Mouse (Mus musculus): ENCODE measurements around the gene Srrd. TPM values are rescaled to one million over a fixed set of nuclear protein-coding genes. Genes with fewer than 3 reads are reported as not detected.

Srrd gene
- polyA plus RNA-seq, 1 experiment from 2014 or later, result 24.5 TPM

GRCm38 (mm10) chr5:112293800-112294199 lies 49.0 kb downstream of the Srrd start:
- H3K27ac ChIP-seq (ENCODE audit: low read depth, low read length), result no peak overlapping the region
- peaks cover 19% of the 10 kb centered on the region; the same call in 1 of the 2 replicates for H3K4me1 ChIP-seq (ENCODE audit: control insufficient read depth, insufficient read depth, low read length)
- H3K4me2 ChIP-seq, result no peak overlapping the region
- H3K9me3 ChIP-seq (replicated peaks; ENCODE audit: control insufficient read depth, low read length), result no peaks in the 10 kb centered on the region
- no peaks in the 10 kb centered on the region for H3K36me3 ChIP-seq (ENCODE audit: control insufficient read depth, insufficient read depth, low read length)
- no peak overlapping the region for H3K9ac ChIP-seq (ENCODE audit: low read depth, low read length)
- H3K27me3 ChIP-seq (ENCODE audit: control insufficient read depth, insufficient read depth, low read length), result no peaks in the 10 kb centered on the region
- H3K4me3 ChIP-seq (ENCODE audit: low read depth, low read length), result no peak overlapping the region
- ATAC-seq (replicated peaks; ENCODE audit: insufficient number of reproducible peaks, low FRiP score, low TSS enrichment), result no peak
- WGBS (ENCODE audit: insufficient replicate concordance), result 58% methylated on average over 2 of the region's 2 CpGs

- Histone ChIP-seq H3K36me3 (ENCODE audit: control insufficient read depth, insufficient read depth, low read length) (no peaks in the 10 kb centered on the region), H3K9me3 (replicated peaks; ENCODE audit: control insufficient read depth, low read length) (no peaks in the 10 kb centered on the region), H3K4me2 (no peak overlapping the region), H3K4me1 (ENCODE audit: control insufficient read depth, insufficient read depth, low read length) (peaks cover 29% of the 10 kb centered on the region; the same call in 1 of the 2 replicates), H3K9ac (ENCODE audit: low read depth, low read length) (no peak overlapping the region), H3K27ac (ENCODE audit: low read depth, low read length) (no peak overlapping the region), H3K27me3 (ENCODE audit: control insufficient read depth, insufficient read depth, low read length) (no peaks in the 10 kb centered on the region), H3K4me3 (ENCODE audit: low read depth, low read length) (no peak overlapping the region)
- ATAC-seq (replicated peaks; ENCODE audit: insufficient number of reproducible peaks, low FRiP score, low TSS enrichment), result no peak
- WGBS (ENCODE audit: insufficient replicate concordance), result 76% methylated on average over 16 of the region's 17 CpGs
Observed at GRCm38 (mm10) chr5:112292343-112292980, 50.4 kb downstream of the Srrd start.

DNA sequence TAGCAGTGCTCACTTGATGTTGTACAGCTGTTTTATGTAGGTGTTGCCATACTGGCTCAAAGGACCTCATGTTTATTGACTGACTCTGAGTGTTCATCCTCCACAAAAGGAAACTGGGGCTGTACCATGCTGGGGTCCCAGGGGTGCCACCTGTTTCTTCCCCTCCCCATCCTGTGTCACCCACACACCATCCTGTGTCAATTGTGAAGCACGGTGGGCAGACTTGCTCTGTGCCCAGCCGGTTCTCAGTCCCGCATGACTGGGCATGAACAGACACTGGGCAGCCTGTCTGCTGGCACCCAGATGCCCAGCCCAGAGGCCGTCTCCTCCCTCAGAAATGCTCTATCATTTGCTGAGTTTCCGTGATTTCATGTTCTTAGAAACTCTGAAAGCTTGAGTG lies 51.0 kb downstream of the Srrd start:
- Histone ChIP-seq H3K4me1 (ENCODE audit: control insufficient read depth, insufficient read depth, low read length) (peaks cover 27% of the 10 kb centered on the region; the same call in 1 of the 2 replicates), H3K9me3 (replicated peaks; ENCODE audit: control insufficient read depth, low read length) (no peaks in the 10 kb centered on the region), H3K27ac (ENCODE audit: low read depth, low read length) (no peak overlapping the region), H3K27me3 (ENCODE audit: control insufficient read depth, insufficient read depth, low read length) (no peaks in the 10 kb centered on the region), H3K4me2 (no peak overlapping the region), H3K4me3 (ENCODE audit: low read depth, low read length) (no peak overlapping the region), H3K36me3 (ENCODE audit: control insufficient read depth, insufficient read depth, low read length) (no peaks in the 10 kb centered on the region), H3K9ac (ENCODE audit: low read depth, low read length) (no peak overlapping the region)
- WGBS (ENCODE audit: insufficient replicate concordance), result 91% methylated on average over 5 of the region's 5 CpGs
- ATAC-seq (replicated peaks; ENCODE audit: insufficient number of reproducible peaks, low FRiP score, low TSS enrichment), result no peak

GRCm38 (mm10) chr5:112290536-112290880 lies 52.3 kb downstream of the Srrd start:
- Histone ChIP-seq H3K4me2 (no peak overlapping the region), H3K4me1 (ENCODE audit: control insufficient read depth, insufficient read depth, low read length) (peaks cover 22% of the 10 kb centered on the region; the same call in 1 of the 2 replicates), H3K27me3 (ENCODE audit: control insufficient read depth, insufficient read depth, low read length) (no peaks in the 10 kb centered on the region), H3K9me3 (replicated peaks; ENCODE audit: control insufficient read depth, low read length) (no peaks in the 10 kb centered on the region), H3K9ac (ENCODE audit: low read depth, low read length) (no peak overlapping the region), H3K27ac (ENCODE audit: low read depth, low read length) (no peak overlapping the region), H3K4me3 (ENCODE audit: low read depth, low read length) (no peak overlapping the region), H3K36me3 (ENCODE audit: control insufficient read depth, insufficient read depth, low read length) (no peaks in the 10 kb centered on the region)
- WGBS (ENCODE audit: insufficient replicate concordance), result 86% methylated on average over 8 of the region's 8 CpGs
- ATAC-seq (replicated peaks; ENCODE audit: insufficient number of reproducible peaks, low FRiP score, low TSS enrichment), result no peak

DNA sequence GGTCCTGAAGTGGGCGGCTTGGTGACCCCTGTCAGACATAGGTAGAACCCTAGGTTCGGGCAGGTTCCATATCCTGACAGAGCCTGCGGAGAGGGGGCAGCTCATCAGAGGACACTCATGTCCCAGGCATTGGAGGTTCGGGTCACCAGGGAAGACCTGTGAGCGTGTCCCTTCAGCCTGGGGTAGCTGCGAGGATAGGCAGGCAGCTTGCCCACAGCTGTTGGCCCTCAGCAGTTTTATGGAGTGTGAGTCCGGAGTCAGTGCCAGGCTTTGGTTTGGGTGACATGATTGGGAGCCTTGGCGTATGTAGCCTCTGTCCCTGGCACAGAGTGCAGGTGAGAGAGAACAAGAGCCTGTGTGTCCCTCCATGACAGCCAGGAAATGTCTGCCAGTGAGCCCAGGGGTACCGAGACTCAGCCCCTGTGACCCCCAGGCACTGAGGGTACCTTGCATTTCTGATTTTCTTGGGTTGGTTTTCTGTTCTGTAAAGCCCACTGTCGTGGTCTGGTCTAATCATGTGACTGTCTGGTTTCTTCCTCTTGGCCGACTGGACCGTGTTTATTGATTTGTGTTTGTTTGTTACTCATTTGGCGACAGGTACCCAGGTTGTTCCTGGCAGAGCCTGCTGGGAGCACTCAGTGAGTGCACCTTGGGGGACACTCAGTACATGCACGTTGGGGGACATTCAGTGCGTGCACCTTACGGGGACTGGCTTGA lies 52.9 kb downstream of the Srrd start:
- Histone ChIP-seq H3K9ac (ENCODE audit: low read depth, low read length) (no peak overlapping the region), H3K9me3 (replicated peaks; ENCODE audit: control insufficient read depth, low read length) (no peaks in the 10 kb centered on the region), H3K4me2 (no peak overlapping the region), H3K27ac (ENCODE audit: low read depth, low read length) (no peak overlapping the region), H3K27me3 (ENCODE audit: control insufficient read depth, insufficient read depth, low read length) (no peaks in the 10 kb centered on the region), H3K4me1 (ENCODE audit: control insufficient read depth, insufficient read depth, low read length) (peaks cover 20% of the 10 kb centered on the region), H3K36me3 (ENCODE audit: control insufficient read depth, insufficient read depth, low read length) (no peaks in the 10 kb centered on the region), H3K4me3 (ENCODE audit: low read depth, low read length) (no peak overlapping the region)
- WGBS (ENCODE audit: insufficient replicate concordance), result 87% methylated on average over 16 of the region's 16 CpGs
- no peak for ATAC-seq (replicated peaks; ENCODE audit: insufficient number of reproducible peaks, low FRiP score, low TSS enrichment)

- Histone ChIP-seq H3K4me2 (no peak overlapping the region), H3K27ac (ENCODE audit: low read depth, low read length) (no peak overlapping the region), H3K4me1 (ENCODE audit: control insufficient read depth, insufficient read depth, low read length) (peaks cover 23% of the 10 kb centered on the region), H3K36me3 (ENCODE audit: control insufficient read depth, insufficient read depth, low read length) (no peaks in the 10 kb centered on the region), H3K9me3 (replicated peaks; ENCODE audit: control insufficient read depth, low read length) (no peaks in the 10 kb centered on the region), H3K4me3 (ENCODE audit: low read depth, low read length) (no peak overlapping the region), H3K27me3 (ENCODE audit: control insufficient read depth, insufficient read depth, low read length) (no peaks in the 10 kb centered on the region), H3K9ac (ENCODE audit: low read depth, low read length) (no peak overlapping the region)
- no peak for ATAC-seq (replicated peaks; ENCODE audit: insufficient number of reproducible peaks, low FRiP score, low TSS enrichment)
- 72% methylated on average over 8 of the region's 8 CpGs for WGBS (ENCODE audit: insufficient replicate concordance)
Observed at GRCm38 (mm10) chr5:112289236-112289635, 53.6 kb downstream of the Srrd start.

- Histone ChIP-seq H3K27me3 (ENCODE audit: control insufficient read depth, insufficient read depth, low read length) (no peaks in the 10 kb centered on the region), H3K36me3 (ENCODE audit: control insufficient read depth, insufficient read depth, low read length) (no peaks in the 10 kb centered on the region), H3K4me1 (ENCODE audit: control insufficient read depth, insufficient read depth, low read length) (peaks cover 30% of the 10 kb centered on the region), H3K27ac (ENCODE audit: low read depth, low read length) (no peak overlapping the region), H3K9ac (ENCODE audit: low read depth, low read length) (no peak overlapping the region), H3K4me3 (ENCODE audit: low read depth, low read length) (no peak overlapping the region), H3K4me2 (no peak overlapping the region; the same call in 1 of the 2 replicates), H3K9me3 (replicated peaks; ENCODE audit: control insufficient read depth, low read length) (no peaks in the 10 kb centered on the region)
- no peak for ATAC-seq (replicated peaks; ENCODE audit: insufficient number of reproducible peaks, low FRiP score, low TSS enrichment)
- 69% methylated on average over 9 of the region's 9 CpGs for WGBS (ENCODE audit: insufficient replicate concordance)
Observed at GRCm38 (mm10) chr5:112288193-112289141, 54.4 kb downstream of the Srrd start.

- Histone ChIP-seq H3K27ac (ENCODE audit: low read depth, low read length) (no peak overlapping the region), H3K4me2 (no peak overlapping the region), H3K36me3 (ENCODE audit: control insufficient read depth, insufficient read depth, low read length) (no peaks in the 10 kb centered on the region), H3K27me3 (ENCODE audit: control insufficient read depth, insufficient read depth, low read length) (no peaks in the 10 kb centered on the region), H3K9me3 (replicated peaks; ENCODE audit: control insufficient read depth, low read length) (no peaks in the 10 kb centered on the region), H3K9ac (ENCODE audit: low read depth, low read length) (0 out of 2 replicates have a peak overlapping the region, but pooled peaks have one; percentile 10), H3K4me1 (ENCODE audit: control insufficient read depth, insufficient read depth, low read length) (peaks cover 37% of the 10 kb centered on the region), H3K4me3 (ENCODE audit: low read depth, low read length) (no peak overlapping the region)
- no peak for ATAC-seq (replicated peaks; ENCODE audit: insufficient number of reproducible peaks, low FRiP score, low TSS enrichment)
- WGBS (ENCODE audit: insufficient replicate concordance), result 86% methylated on average over 2 of the region's 2 CpGs
Observed at GRCm38 (mm10) chr5:112287652-112288051, 55.2 kb downstream of the Srrd start.
